Mouse (Mus musculus) hindbrain, embryonic 10.5 days (tissue): ENCODE measurements at regions not wholly inside any gene's neighbourhood (a gene's known extent, or its start where the extent isn't known, plus 50 kb on each side); places are given as distances from the start of the nearest gene placed in this dataset.

ENCODE experiments used
- DNase-seq: peaks from one replicate; pipeline ENCODE4 v3.0.0-alpha.2; 2017; ENCODE audit warnings: low spot score
- H3K27ac ChIP-seq: fragments of 300-500 bp; sonication (generic); 2 replicates; pipeline ENCODE4 v1.5.1; 2016; ENCODE audit warnings: mild to moderate bottlenecking, moderate library complexity
- H3K27me3 ChIP-seq: fragments of 300-500 bp; sonication (generic); 2 replicates; pipeline ENCODE4 v1.6.1; 2016; ENCODE audit warnings: mild to moderate bottlenecking; ENCODE audit not compliant: poor library complexity, insufficient read depth, severe bottlenecking
- H3K36me3 ChIP-seq: fragments of 300-500 bp; sonication (generic); 2 replicates; pipeline ENCODE4 v1.6.1; 2016; ENCODE audit warnings: mild to moderate bottlenecking, moderate library complexity
- H3K4me1 ChIP-seq: fragments of 300-500 bp; sonication (generic); replicated peaks from 2 replicates; pipeline ENCODE4 v1.6.1; 2016; ENCODE audit warnings: mild to moderate bottlenecking
- H3K4me3 ChIP-seq: fragments of 300-500 bp; sonication (generic); 2 replicates; pipeline ENCODE4 v1.5.1; 2016; ENCODE audit warnings: mild to moderate bottlenecking, moderate library complexity
- H3K9me3 ChIP-seq: fragments of 300-500 bp; sonication (generic); 2 replicates; pipeline ENCODE4 v1.6.1; 2016; ENCODE audit warnings: mild to moderate bottlenecking, moderate library complexity
- WGBS: fragments of 180-500 bp; shearing (Covaris S2); methylation state at CpG from one replicate; pipeline ENCODE4 v1.1.7; 2016; 5-methylcytosine and 5-hydroxymethylcytosine counted together

- no peak overlapping the region for H3K4me3 ChIP-seq
- WGBS: 84% methylated on average over 3 of the region's 3 CpGs
- H3K27ac ChIP-seq: no peak overlapping the region
- H3K36me3 ChIP-seq: no peaks in the 10 kb centered on the region
- no peaks in the 10 kb centered on the region for H3K27me3 ChIP-seq
- DNase-seq: no peak
- no peaks in the 10 kb centered on the region for H3K4me1 ChIP-seq
- no peaks in the 10 kb centered on the region for H3K9me3 ChIP-seq
Observed at GRCm38 (mm10) chr3:65006565-65006964, 102.6 kb upstream of the Kcnab1 start.

- H3K27me3 ChIP-seq: no peaks in the 10 kb centered on the region
- no peaks in the 10 kb centered on the region for H3K4me1 ChIP-seq
- H3K9me3 ChIP-seq: no peaks in the 10 kb centered on the region
- H3K36me3 ChIP-seq: no peaks in the 10 kb centered on the region
- no peak for DNase-seq
- H3K4me3 ChIP-seq: no peak overlapping the region
- WGBS: 63% methylated on average over 2 of the region's 2 CpGs
- H3K27ac ChIP-seq: no peak overlapping the region
Observed at GRCm38 (mm10) chr3:65023876-65024275, 85.3 kb upstream of the Kcnab1 start.

- 82% methylated on average over 2 of the region's 2 CpGs for WGBS
- H3K27ac ChIP-seq: no peak overlapping the region
- H3K4me3 ChIP-seq: no peak overlapping the region
- no peaks in the 10 kb centered on the region for H3K4me1 ChIP-seq
- no peaks in the 10 kb centered on the region for H3K27me3 ChIP-seq
- no peaks in the 10 kb centered on the region for H3K9me3 ChIP-seq
- no peak for DNase-seq
- H3K36me3 ChIP-seq: no peaks in the 10 kb centered on the region
Observed at GRCm38 (mm10) chr3:65037626-65038025, 71.6 kb upstream of the Kcnab1 start.

- H3K36me3 ChIP-seq: no peaks in the 10 kb centered on the region
- no peak for DNase-seq
- 86% methylated on average over 3 of the region's 3 CpGs for WGBS
Observed at GRCm38 (mm10) chr3:65047879-65048278, 61.3 kb upstream of the Kcnab1 start.

GRCm38 (mm10) chr3:65055401-65055800, 53.8 kb upstream of the Kcnab1 start:
- Histone ChIP-seq H3K36me3 (no peaks in the 10 kb centered on the region), H3K4me1 (no peaks in the 10 kb centered on the region), H3K27ac (no peak overlapping the region), H3K9me3 (no peaks in the 10 kb centered on the region), H3K27me3 (no peaks in the 10 kb centered on the region), H3K4me3 (no peak overlapping the region)
- no peak for DNase-seq
- WGBS: 87% methylated on average over 3 of the region's 3 CpGs

More at GRCm38 (mm10) chr3:65047879-65048278, 61.3 kb upstream of the Kcnab1 start:
- Histone ChIP-seq H3K4me1 (no peaks in the 10 kb centered on the region), H3K27ac (no peak overlapping the region), H3K27me3 (no peaks in the 10 kb centered on the region), H3K4me3 (no peak overlapping the region), H3K9me3 (no peaks in the 10 kb centered on the region)
